Mouse (Mus musculus) embryo, embryonic 11.5 days (tissue): Measurements from ENCODE around the gene Ppp3ca.

Experiments
- DNase-seq: peaks from one replicate; pipeline ENCODE4 v3.0.0-alpha.2; 2012; ENCODE audit warnings: low read depth, low spot score

Gene Ppp3ca

GRCm38 (mm10) chr3:136853596-136853995 is 183.7 kb downstream of the Ppp3ca start:
- DNase-seq: no peak

- no peak for DNase-seq
These were observed 186.1 kb downstream of the Ppp3ca start for GRCm38 (mm10) chr3:136855996-136856395.

- DNase-seq: no peak
These were observed 192.3 kb downstream of the Ppp3ca start for GRCm38 (mm10) chr3:136862051-136862837.

- no peak for DNase-seq
These were observed 193.2 kb downstream of the Ppp3ca start for GRCm38 (mm10) chr3:136863127-136863526.

GRCm38 (mm10) chr3:136864306-136864705 is 194.4 kb downstream of the Ppp3ca start:
- DNase-seq: no peak

GRCm38 (mm10) chr3:136865176-136865859 is 195.4 kb downstream of the Ppp3ca start:
- no peak for DNase-seq

GRCm38 (mm10) chr3:136866095-136866494 is 196.2 kb downstream of the Ppp3ca start:
- no peak for DNase-seq

GRCm38 (mm10) chr3:136866571-136866970 is 196.6 kb downstream of the Ppp3ca start:
- DNase-seq: no peak

GRCm38 (mm10) chr3:136867366-136867765 is 197.4 kb downstream of the Ppp3ca start:
- DNase-seq: no peak

- peak; percentile 36 for DNase-seq
These were observed 202.0 kb downstream of the Ppp3ca start for GRCm38 (mm10) chr3:136871772-136872532.

- DNase-seq: no peak
These were observed 202.7 kb downstream of the Ppp3ca start for GRCm38 (mm10) chr3:136872533-136873095.

GRCm38 (mm10) chr3:136873809-136874449 is 204.0 kb downstream of the Ppp3ca start:
- DNase-seq: no peak

- no peak for DNase-seq
These were observed 204.6 kb downstream of the Ppp3ca start for GRCm38 (mm10) chr3:136874566-136874965.

- DNase-seq: no peak
These were observed 217.8 kb downstream of the Ppp3ca start for GRCm38 (mm10) chr3:136887741-136888140.

GRCm38 (mm10) chr3:136892140-136892539 is 222.2 kb downstream of the Ppp3ca start:
- no peak for DNase-seq

GRCm38 (mm10) chr3:136893596-136894402 is 223.9 kb downstream of the Ppp3ca start:
- no peak for DNase-seq

GRCm38 (mm10) chr3:136895498-136895897 is 225.6 kb downstream of the Ppp3ca start:
- no peak for DNase-seq

GRCm38 (mm10) chr3:136896276-136896675 is 226.4 kb downstream of the Ppp3ca start:
- DNase-seq: no peak

GRCm38 (mm10) chr3:136899744-136900143 is 229.8 kb downstream of the Ppp3ca start:
- DNase-seq: no peak

- no peak for DNase-seq
These were observed 231.1 kb downstream of the Ppp3ca start for GRCm38 (mm10) chr3:136900986-136901385.

- DNase-seq: no peak
These were observed 232.9 kb downstream of the Ppp3ca start for GRCm38 (mm10) chr3:136902776-136903175.
